Comparison of ENCODE assay signal across 8 mouse cellular contexts in genomic region chr4:78210878-78211528, GRCm38 (mm10). TPM values are rescaled to one million over a fixed set of nuclear protein-coding genes. Genes with fewer than 3 reads are reported as not detected.
DNase-seq lines count a peak whose midpoint lies in the region; ATAC-seq and TF ChIP-seq lines count a peak whose summit lies in the region.

No protein-coding gene starts in this region.

- H3K36me3 ChIP-seq in kidney, embryonic 14.5 days (ENCODE audit: control insufficient read depth, insufficient read depth, low read length) = no peaks in the 10 kb centered on the region
- no peaks in the 10 kb centered on the region for H3K36me3 ChIP-seq in neural tube, embryonic 15.5 days

- no peaks in the 10 kb centered on the region for H3K9me3 ChIP-seq in kidney, embryonic 14.5 days (ENCODE audit: control insufficient read depth, low read length)
- no peaks in the 10 kb centered on the region for H3K9me3 ChIP-seq in neural tube, embryonic 15.5 days (replicated peaks)

- DNase-seq in kidney, postnatal 14 days = no peak
- peak; percentile 15 to 24 for DNase-seq in left cerebral cortex, postnatal 14 days (ENCODE audit: low spot score in 2 of 2)
- no peak for DNase-seq in spleen, adult 12 weeks (ENCODE audit: low spot score)
- DNase-seq in cerebellum, adult 11-12 months = no peak
- DNase-seq in lung, postnatal 10 days = no peak

- peak overlapping the region; percentile 50 for H3K4me3 ChIP-seq in kidney, embryonic 14.5 days (ENCODE audit: low read length)
- peak overlapping the region; percentile 26; the same call in 1 of the 2 replicates for H3K4me3 ChIP-seq in embryonic fibroblast, embryonic 13.5 days (ENCODE audit: insufficient read depth, low read length)
- peak overlapping the region; percentile 59 for H3K4me3 ChIP-seq in neural tube, embryonic 15.5 days (replicated peaks)

- 28% methylated on average over 9 of the region's 9 CpGs for WGBS in kidney, embryonic 14.5 days
- 24% methylated on average over 9 of the region's 9 CpGs for WGBS in neural tube, embryonic 15.5 days

- no peak for TF ChIP-seq CTCF in embryonic fibroblast, embryonic 13.5 days (IDR thresholded peaks at IDR 0.05; ENCODE audit: borderline replicate concordance, insufficient read depth, low read length)

- H3K4me1 ChIP-seq in kidney, embryonic 14.5 days (ENCODE audit: control insufficient read depth, insufficient read depth, low read length) = no peaks in the 10 kb centered on the region
- no peaks in the 10 kb centered on the region for H3K4me1 ChIP-seq in embryonic fibroblast, embryonic 13.5 days (ENCODE audit: control insufficient read depth, insufficient read depth, low read length)
- H3K4me1 ChIP-seq in neural tube, embryonic 15.5 days = peaks cover 18% of the 10 kb centered on the region

- no peak overlapping the region for H3K27ac ChIP-seq in kidney, embryonic 14.5 days (ENCODE audit: low read depth, low read length)
- H3K27ac ChIP-seq in embryonic fibroblast, embryonic 13.5 days (ENCODE audit: insufficient read depth, low read length) = no peak overlapping the region
- peak overlapping the region; percentile 77 for H3K27ac ChIP-seq in neural tube, embryonic 15.5 days (replicated peaks)

- peaks cover 29% of the 10 kb centered on the region for H3K27me3 ChIP-seq in kidney, embryonic 14.5 days (ENCODE audit: control insufficient read depth, insufficient read depth, low read length)
- no peaks in the 10 kb centered on the region for H3K27me3 ChIP-seq in neural tube, embryonic 15.5 days (replicated peaks)

- peak overlapping the region; percentile 37; the same call in 1 of the 2 replicates for H3K9ac ChIP-seq in kidney, embryonic 14.5 days (ENCODE audit: low read depth, low read length)
- peak overlapping the region; percentile 60 for H3K9ac ChIP-seq in neural tube, embryonic 15.5 days (replicated peaks)

- ATAC-seq in kidney, embryonic 14.5 days (ENCODE audit: low FRiP score, low TSS enrichment) = no peak
- peak; percentile 14; the same call in 1 of the 2 replicates for ATAC-seq in neural tube, embryonic 15.5 days (ENCODE audit: low FRiP score)

- TF ChIP-seq POLR2A in embryonic fibroblast, embryonic 13.5 days (IDR thresholded peaks at IDR 0.05; ENCODE audit: low read depth, low read length) = no peak

- peak overlapping the region; percentile 84 for H3K4me2 ChIP-seq in kidney, embryonic 14.5 days (replicated peaks; ENCODE audit: low read depth, low read length)
- peak overlapping the region; percentile 72 for H3K4me2 ChIP-seq in neural tube, embryonic 15.5 days

- intact Hi-C loops in left cerebral cortex, postnatal 14 days (cut with DNase I) = loop anchor here (5.0 to 10.0 kb wide), 3 partner anchors 214 to 841 kb away; no protein-coding TSS in a partner anchor

RNA-seq across cellular contexts. Expression of gene Ptprd, which starts 0.8 kb away (rescaled TPM):
- polyA plus RNA-seq in kidney, embryonic 14.5 days (2014; fragmentation: Nextera tagmentation; extraction: Ambion mirVana) = 31.7 and 34.8 TPM in 2 replicates
- 13.6 and 39.3 TPM in 2 replicates for polyA plus RNA-seq in embryonic fibroblast, embryonic 13.5 days (2011; ENCODE audit: insufficient read length, low read depth, missing spikeins)
- total RNA-seq in left cerebral cortex, postnatal 14 days (2021) = 100 to 1,000 TPM; 357 to 391 TPM
- 77.2 and 96.1 TPM in 2 replicates for polyA plus RNA-seq in neural tube, embryonic 15.5 days (2015; fragmentation: Nextera tagmentation; extraction: Ambion mirVana)

Comparison
In these comparisons a context has a peak if more than half of its experiments do, and no peak if none do; other contexts are left out.
1. DNase-seq: peak in left cerebral cortex, postnatal 14 days (2 of 2); none in kidney, postnatal 14 days (single experiment), spleen, adult 12 weeks (single experiment), cerebellum, adult 11-12 months (single experiment) and lung, postnatal 10 days (single experiment).
2. Peak in every context shown above with its lines, with median percentiles within 50 percentile points of each other: H3K4me3 ChIP-seq.